Mouse (Mus musculus) intestine, embryonic 15.5 days (tissue): Measurements from ENCODE around the gene Metrnl. TPM values are rescaled to one million over a fixed set of nuclear protein-coding genes. Genes with fewer than 3 reads are reported as not detected.

Experiments
- ATAC-seq: fragments of 200-750 bp; cut with Nextera tagmentation; 2 replicates; pipeline ENCODE4 v1.8.0; 2017; ENCODE audit warnings: moderate TSS enrichment, moderate library complexity
- H3K27ac ChIP-seq: fragments of 300-500 bp; sonication (generic); 2 replicates; pipeline ENCODE4 v1.5.1; 2015; ENCODE audit warnings: mild to moderate bottlenecking, inconsistent platforms
- H3K27me3 ChIP-seq: fragments of 300-500 bp; sonication (generic); replicated peaks from 2 replicates; pipeline ENCODE4 v1.6.1; 2015; ENCODE audit warnings: inconsistent platforms
- H3K36me3 ChIP-seq: fragments of 300-500 bp; sonication (generic); 2 replicates; pipeline ENCODE4 v1.6.1; 2015; ENCODE audit warnings: inconsistent platforms
- H3K4me1 ChIP-seq: fragments of 300-500 bp; sonication (generic); replicated peaks from 2 replicates; pipeline ENCODE4 v1.6.1; 2015; ENCODE audit warnings: inconsistent platforms
- H3K4me2 ChIP-seq: fragments of 300-500 bp; sonication (generic); replicated peaks from 2 replicates; pipeline ENCODE4 v1.6.1; 2015; ENCODE audit warnings: mild to moderate bottlenecking, inconsistent platforms
- H3K4me3 ChIP-seq: fragments of 300-500 bp; sonication (generic); replicated peaks from 2 replicates; pipeline ENCODE4 v1.5.1; 2015; ENCODE audit warnings: inconsistent platforms
- H3K9ac ChIP-seq: fragments of 300-500 bp; sonication (generic); 2 replicates; pipeline ENCODE4 v1.6.1; 2015; ENCODE audit warnings: inconsistent platforms
- H3K9me3 ChIP-seq: fragments of 300-500 bp; sonication (generic); 2 replicates; pipeline ENCODE4 v1.6.1; 2016; ENCODE audit warnings: inconsistent platforms
- WGBS: fragments of 180-500 bp; shearing (Covaris S2); methylation state at CpG from one replicate; pipeline ENCODE4 v1.1.7; 2015; 5-methylcytosine and 5-hydroxymethylcytosine counted together
- polyA plus RNA-seq: library from polyadenylated mRNA; unstranded; fragments of >200 nt; fragmentation: Nextera tagmentation; extraction: Ambion mirVana; gene quantifications from 2 replicates; pipeline ENCODE4 v1.2.1, GENCODE M21; 2015

The Metrnl gene
- polyA plus RNA-seq, 1 experiment from 2014 or later: 34.2 TPM

DNA sequence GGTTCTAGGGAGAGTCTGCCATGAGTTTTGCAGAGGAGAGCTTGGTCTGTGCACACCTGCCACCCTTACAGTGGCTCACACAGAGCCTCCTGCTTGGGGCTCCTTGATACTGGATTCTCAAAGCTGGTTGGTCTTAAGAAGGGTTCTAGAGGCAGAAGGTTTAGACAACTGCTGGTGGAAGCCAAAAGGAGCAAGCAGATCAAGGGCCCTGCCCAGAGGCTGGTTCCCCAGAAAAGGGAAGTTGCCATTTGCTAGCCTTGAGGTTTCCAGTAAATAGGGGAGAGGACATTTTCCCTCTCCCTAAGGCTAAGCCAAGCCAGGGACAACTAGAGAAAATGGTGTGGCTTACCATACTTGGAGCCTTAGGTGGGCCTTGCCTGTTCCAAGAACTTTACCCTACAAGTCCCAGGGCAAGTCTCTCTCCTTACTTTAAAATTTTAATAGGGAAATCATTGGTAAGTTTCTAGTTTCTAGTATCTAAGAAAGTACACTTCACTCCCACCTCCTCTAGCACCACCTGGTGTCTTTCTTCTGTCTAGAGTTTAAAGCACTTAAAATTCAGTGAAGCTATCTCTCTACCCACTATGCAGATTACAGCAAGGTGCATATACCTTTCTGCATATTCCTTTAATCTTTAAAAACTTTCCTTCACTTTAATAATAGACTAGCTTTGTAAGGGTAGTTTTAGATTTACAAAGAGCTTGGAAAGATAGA, 42.7 kb downstream of the Metrnl start:
- Histone ChIP-seq H3K36me3 (no peaks in the 10 kb centered on the region), H3K4me1 (peaks cover 10% of the 10 kb centered on the region), H3K27me3 (no peaks in the 10 kb centered on the region), H3K27ac (no peak overlapping the region), H3K4me2 (no peak overlapping the region), H3K9ac (no peak overlapping the region), H3K4me3 (no peak overlapping the region), H3K9me3 (no peaks in the 10 kb centered on the region; the same call in 1 of the 2 replicates)
- no peak for ATAC-seq

DNA sequence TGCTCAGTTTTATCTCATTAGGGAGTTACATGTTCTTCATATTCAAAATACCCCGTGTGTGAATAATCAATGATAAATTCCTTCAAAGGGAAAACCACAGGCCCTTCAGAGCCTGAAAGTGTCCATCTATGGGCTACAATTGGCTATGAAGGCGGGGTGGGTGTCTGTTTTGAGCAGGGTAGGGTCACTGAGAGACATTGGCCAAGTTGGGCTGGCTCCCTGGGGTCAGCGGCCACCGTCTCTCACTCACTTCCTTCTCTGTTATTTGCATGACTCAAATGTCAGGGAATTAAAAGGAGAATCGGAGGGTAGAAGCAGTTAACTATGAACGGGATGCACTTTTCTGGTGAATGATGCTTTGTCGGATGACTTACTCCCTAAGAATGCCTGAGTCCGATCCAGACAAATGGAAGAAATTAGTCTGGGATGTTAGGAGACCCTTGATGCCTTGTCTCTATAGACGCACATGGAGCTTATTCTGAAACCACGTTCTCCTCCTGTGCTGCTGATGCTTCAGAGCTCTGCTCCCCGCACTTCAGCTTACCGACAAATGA, 45.7 kb downstream of the Metrnl start:
- 76% methylated on average over 12 of the region's 12 CpGs for WGBS

DNA sequence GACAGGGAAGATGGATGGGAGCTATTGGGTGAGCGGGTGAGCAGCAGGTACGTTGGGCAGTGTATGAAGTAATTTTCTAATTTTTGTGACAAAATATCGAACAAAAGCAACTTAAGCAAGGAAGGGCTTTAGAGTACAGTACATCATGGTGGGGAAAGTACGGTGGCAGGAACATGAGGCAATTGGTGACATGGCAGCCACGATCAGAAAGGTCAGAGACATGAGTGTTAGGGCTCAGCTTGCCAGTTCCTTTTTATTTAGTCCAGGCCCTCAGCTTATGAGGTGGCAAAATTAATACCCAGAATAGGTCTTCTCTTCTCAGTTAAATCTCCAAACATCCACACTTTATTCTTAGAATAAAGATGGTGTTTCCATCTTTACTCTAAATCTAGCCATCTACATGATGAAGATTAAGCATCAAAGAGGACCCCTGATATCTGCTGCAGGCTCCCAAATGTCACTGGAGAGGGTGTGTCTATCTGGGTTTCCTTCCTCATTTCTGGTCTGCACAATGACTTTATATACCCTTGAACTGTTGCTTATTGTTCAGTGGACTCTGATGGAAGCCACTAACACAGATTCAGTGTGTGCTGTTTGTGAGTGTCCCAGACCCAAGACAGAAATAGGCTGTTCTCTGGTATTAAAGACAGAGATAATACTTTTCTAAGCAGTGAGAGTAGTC, 46.8 kb downstream of the Metrnl start:
- no peak overlapping the region for H3K4me3 ChIP-seq
- H3K36me3 ChIP-seq: no peaks in the 10 kb centered on the region
- H3K9ac ChIP-seq: no peak overlapping the region
- H3K4me2 ChIP-seq: no peak overlapping the region
- H3K4me1 ChIP-seq: no peaks in the 10 kb centered on the region
- ATAC-seq: no peak
- no peaks in the 10 kb centered on the region for H3K9me3 ChIP-seq
- 85% methylated on average over 5 of the region's 5 CpGs for WGBS
- no peaks in the 10 kb centered on the region for H3K27me3 ChIP-seq
- no peak overlapping the region for H3K27ac ChIP-seq

More for the DNA sequence above, 45.7 kb downstream of the Metrnl start:
- no peaks in the 10 kb centered on the region for H3K4me1 ChIP-seq
- H3K36me3 ChIP-seq: no peaks in the 10 kb centered on the region
- no peaks in the 10 kb centered on the region for H3K9me3 ChIP-seq
- no peak overlapping the region for H3K9ac ChIP-seq
- H3K4me3 ChIP-seq: no peak overlapping the region
- no peak for ATAC-seq
- H3K4me2 ChIP-seq: no peak overlapping the region
- no peak overlapping the region for H3K27ac ChIP-seq
- H3K27me3 ChIP-seq: no peaks in the 10 kb centered on the region

Other genes with a start within 250 kb of the Metrnl start
- gene Tbcd, start 249.6 kb upstream of the Metrnl start, polyA plus RNA-seq: 34.7 and 38.7 TPM in 2 replicates
- gene Zfp750, start 182.2 kb upstream of the Metrnl start, polyA plus RNA-seq: 0.38 and 0.76 TPM in 2 replicates
- gene B3gntl1, start 28.4 kb upstream of the Metrnl start, polyA plus RNA-seq: 7.3 and 8.0 TPM in 2 replicates
- gene Ptchd3, start 128.7 kb downstream of the Metrnl start, polyA plus RNA-seq: not detected in 2 replicates